Mouse (Mus musculus): ENCODE measurements around the gene Gfi1b. TPM values are rescaled to one million over a fixed set of nuclear protein-coding genes. Genes with fewer than 3 reads are reported as not detected.
A peak's percentile ranks its signal among the peaks of the same experiment; 100 is the strongest.

Gene Gfi1b
- polyA plus RNA-seq, 1 experiment, result not detected

DNA sequence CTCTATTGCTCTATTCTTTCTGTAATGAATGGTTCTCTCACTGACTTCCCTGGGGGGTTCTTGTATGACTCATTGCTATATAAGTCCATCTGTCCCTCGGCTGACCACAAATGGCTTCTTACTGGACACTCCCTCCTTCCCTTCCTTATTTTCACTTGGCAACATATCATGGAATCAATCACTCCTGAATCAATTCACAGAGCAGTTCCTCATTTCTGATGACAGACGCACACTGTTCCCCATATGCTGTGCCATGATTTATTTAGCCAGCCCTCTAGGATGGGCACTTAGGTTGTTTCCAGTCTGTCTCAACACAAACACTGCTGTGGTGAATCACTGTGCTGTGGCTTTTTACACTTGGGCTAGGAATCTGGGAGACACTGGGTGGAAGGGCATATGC lies 30.3 kb downstream of the Gfi1b start:
- Histone ChIP-seq H3K4me3 (no peak overlapping the region), H3K79me2 (ENCODE audit: control insufficient read depth, insufficient read depth) (no peaks in the 10 kb centered on the region), H3ac (ENCODE audit: control insufficient read depth, insufficient read length) (no peak overlapping the region), H3K27me3 (ENCODE audit: control insufficient read depth, insufficient read depth, insufficient read length) (no peaks in the 10 kb centered on the region), H3K4me2 (ENCODE audit: low read depth) (peak overlapping the region; percentile 1), H3K36me3 (ENCODE audit: control insufficient read depth, insufficient read depth) (no peaks in the 10 kb centered on the region)
- peak in 1 of 3 experiments; percentile 52 for TF ChIP-seq MYOD1 (IDR thresholded peaks at IDR 0.05; ENCODE audit: control insufficient read depth in 1 of 3, insufficient read length in 2 of 3, low read depth in 2 of 3)
- TF ChIP-seq USF1 (IDR thresholded peaks at IDR 0.05; ENCODE audit: low read depth), result no peak

- TF ChIP-seq CEBPB (IDR thresholded peaks at IDR 0.05; ENCODE audit: insufficient read depth, poor library complexity, severe bottlenecking) (no peak), SRF (IDR thresholded peaks at IDR 0.05; ENCODE audit: control insufficient read depth, insufficient read length, low read depth) (no peak), MYOG (IDR thresholded peaks at IDR 0.05; ENCODE audit: control insufficient read depth in 1 of 3, insufficient read depth in 1 of 3, insufficient read length in 2 of 3, low read depth in 2 of 3) (no peak), REST (IDR thresholded peaks at IDR 0.05; ENCODE audit: insufficient read depth, insufficient read length) (no peak), USF1 (IDR thresholded peaks at IDR 0.05; ENCODE audit: low read depth) (no peak), POLR2AphosphoS2 (IDR thresholded peaks at IDR 0.05; ENCODE audit: insufficient read length, low read depth) (no peak), TCF12 (IDR thresholded peaks at IDR 0.05; ENCODE audit: insufficient read depth, poor library complexity, severe bottlenecking) (no peak), MAX (IDR thresholded peaks at IDR 0.05; ENCODE audit: low read depth) (no peak), POLR2A (IDR thresholded peaks at IDR 0.05; ENCODE audit: insufficient read length, low read depth) (no peak), MYOD1 (IDR thresholded peaks at IDR 0.05; ENCODE audit: control insufficient read depth in 1 of 3, insufficient read length in 2 of 3, low read depth in 2 of 3) (no peak), TCF3 (IDR thresholded peaks at IDR 0.05; ENCODE audit: insufficient read length, low read depth) (no peak), E2F4 (IDR thresholded peaks at IDR 0.05; ENCODE audit: insufficient read depth) (no peak)
- Histone ChIP-seq H3K79me2 (ENCODE audit: control insufficient read depth, insufficient read depth) (no peaks in the 10 kb centered on the region), H3ac (ENCODE audit: control insufficient read depth, insufficient read length) (no peak overlapping the region), H3K4me3 (no peak overlapping the region), H3K4me2 (ENCODE audit: low read depth) (no peak overlapping the region), H3K27me3 (ENCODE audit: control insufficient read depth, insufficient read depth, insufficient read length) (no peaks in the 10 kb centered on the region), H3K36me3 (ENCODE audit: control insufficient read depth, insufficient read depth) (no peaks in the 10 kb centered on the region)
Observed at GRCm38 (mm10) chr2:28588574-28588973, 33.2 kb downstream of the Gfi1b start.

DNA sequence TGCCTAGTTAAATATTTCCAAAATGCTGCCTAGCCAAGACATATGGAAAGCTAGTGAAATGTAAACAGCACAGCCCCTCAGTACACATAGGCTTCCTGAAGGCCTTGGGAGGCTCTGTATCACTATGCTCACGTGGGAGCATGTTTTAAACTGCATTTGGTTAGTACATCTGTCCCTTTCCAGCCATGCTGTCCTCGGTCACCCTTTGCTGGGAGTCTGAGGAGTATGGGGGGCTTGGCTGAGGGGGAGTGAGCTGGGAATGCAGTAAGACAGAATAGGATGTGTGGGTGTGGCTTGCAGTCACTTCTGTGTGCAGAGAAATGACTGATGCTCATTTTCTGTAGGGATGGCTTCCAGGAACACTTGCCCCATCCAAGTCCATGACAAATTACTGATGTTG lies 36.1 kb downstream of the Gfi1b start:
- H3ac ChIP-seq (ENCODE audit: control insufficient read depth, insufficient read length), result no peak overlapping the region
- H3K4me3 ChIP-seq, result no peak overlapping the region
- no peaks in the 10 kb centered on the region for H3K36me3 ChIP-seq (ENCODE audit: control insufficient read depth, insufficient read depth)
- H3K4me2 ChIP-seq (ENCODE audit: low read depth), result no peak overlapping the region
- H3K79me2 ChIP-seq (ENCODE audit: control insufficient read depth, insufficient read depth), result peaks cover 11% of the 10 kb centered on the region
- H3K27me3 ChIP-seq (ENCODE audit: control insufficient read depth, insufficient read depth, insufficient read length), result no peaks in the 10 kb centered on the region
- TF ChIP-seq TCF3 (IDR thresholded peaks at IDR 0.05; ENCODE audit: insufficient read length, low read depth) (no peak), USF1 (IDR thresholded peaks at IDR 0.05; ENCODE audit: low read depth) (no peak), MAX (IDR thresholded peaks at IDR 0.05; ENCODE audit: low read depth) (no peak), TCF12 (IDR thresholded peaks at IDR 0.05; ENCODE audit: insufficient read depth, poor library complexity, severe bottlenecking) (no peak), POLR2A (IDR thresholded peaks at IDR 0.05; ENCODE audit: insufficient read length, low read depth) (no peak), MYOG (IDR thresholded peaks at IDR 0.05; ENCODE audit: control insufficient read depth in 1 of 3, insufficient read depth in 1 of 3, insufficient read length in 2 of 3, low read depth in 2 of 3) (no peak), MYOD1 (IDR thresholded peaks at IDR 0.05; ENCODE audit: control insufficient read depth in 1 of 3, insufficient read length in 2 of 3, low read depth in 2 of 3) (no peak), CEBPB (IDR thresholded peaks at IDR 0.05; ENCODE audit: insufficient read depth, poor library complexity, severe bottlenecking) (no peak), E2F4 (IDR thresholded peaks at IDR 0.05; ENCODE audit: insufficient read depth) (no peak), REST (IDR thresholded peaks at IDR 0.05; ENCODE audit: insufficient read depth, insufficient read length) (no peak), SRF (IDR thresholded peaks at IDR 0.05; ENCODE audit: control insufficient read depth, insufficient read length, low read depth) (no peak), POLR2AphosphoS2 (IDR thresholded peaks at IDR 0.05; ENCODE audit: insufficient read length, low read depth) (no peak)

DNA sequence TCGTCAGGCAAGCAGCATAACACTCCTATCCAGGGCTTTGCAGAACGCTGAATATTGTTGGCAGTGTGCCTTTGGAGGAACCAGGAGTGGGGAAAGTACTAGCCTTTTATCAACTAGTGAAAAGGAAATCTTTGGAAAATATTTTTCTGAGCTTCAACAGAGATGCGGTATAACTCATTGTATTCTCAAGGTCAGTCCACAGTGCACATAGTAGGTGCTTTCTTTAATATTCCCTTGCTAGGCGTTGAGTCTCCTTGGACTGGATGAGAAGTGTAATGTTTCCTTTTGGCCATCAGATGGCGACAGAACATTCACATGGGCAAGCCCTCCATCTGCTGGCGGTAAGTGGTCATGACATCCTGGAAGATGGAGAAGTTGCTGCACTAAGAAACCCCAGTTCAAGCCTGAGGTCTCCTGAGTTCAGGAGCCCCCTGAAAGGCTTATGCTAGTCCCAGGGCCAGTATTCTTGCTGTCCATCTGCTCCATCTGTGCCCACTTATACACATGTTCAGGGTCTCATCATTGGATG lies 36.7 kb downstream of the Gfi1b start:
- TF ChIP-seq MYOG (IDR thresholded peaks at IDR 0.05; ENCODE audit: control insufficient read depth in 1 of 3, insufficient read depth in 1 of 3, insufficient read length in 2 of 3, low read depth in 2 of 3) (no peak), USF1 (IDR thresholded peaks at IDR 0.05; ENCODE audit: low read depth) (peak; percentile 13), MYOD1 (IDR thresholded peaks at IDR 0.05; ENCODE audit: control insufficient read depth in 1 of 3, insufficient read length in 2 of 3, low read depth in 2 of 3) (no peak), TCF12 (IDR thresholded peaks at IDR 0.05; ENCODE audit: insufficient read depth, poor library complexity, severe bottlenecking) (no peak), POLR2AphosphoS2 (IDR thresholded peaks at IDR 0.05; ENCODE audit: insufficient read length, low read depth) (no peak), SRF (IDR thresholded peaks at IDR 0.05; ENCODE audit: control insufficient read depth, insufficient read length, low read depth) (no peak)
- Histone ChIP-seq H3K27me3 (ENCODE audit: control insufficient read depth, insufficient read depth, insufficient read length) (no peaks in the 10 kb centered on the region), H3K4me2 (ENCODE audit: low read depth) (no peak overlapping the region), H3K4me3 (no peak overlapping the region), H3K79me2 (ENCODE audit: control insufficient read depth, insufficient read depth) (peaks cover 11% of the 10 kb centered on the region), H3ac (ENCODE audit: control insufficient read depth, insufficient read length) (no peak overlapping the region), H3K36me3 (ENCODE audit: control insufficient read depth, insufficient read depth) (no peaks in the 10 kb centered on the region)

DNA sequence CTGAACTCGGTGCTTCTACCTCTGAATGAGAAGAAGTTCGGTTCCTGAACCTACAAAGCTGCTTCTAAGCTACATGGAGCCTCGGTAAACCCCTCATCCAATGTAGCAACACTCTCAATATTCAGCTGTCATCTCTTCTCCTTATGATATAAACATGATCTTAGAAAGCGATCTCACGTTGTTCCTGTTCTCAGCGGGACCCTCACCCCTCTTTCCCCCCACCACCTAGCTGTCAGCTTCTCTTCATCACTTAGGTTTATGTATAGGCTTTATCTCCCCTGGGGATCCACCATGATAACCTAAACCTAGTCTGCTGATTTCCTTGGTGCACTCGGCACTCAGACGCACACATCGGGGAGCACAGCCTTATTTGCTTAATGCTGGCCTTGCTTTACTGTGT lies 38.1 kb downstream of the Gfi1b start, which contains the start of gene Gtf3c5:
Gtf3c5 (minus strand) TSS at position 101 of the 400 bp plus-strand sequence.
- Histone ChIP-seq H3K4me2 (ENCODE audit: low read depth) (peak within 1 kb of the TSS; percentile 93), H3K4me3 (peak within 1 kb of the TSS; percentile 74), H3K79me2 (ENCODE audit: control insufficient read depth, insufficient read depth) (peaks cover 11% of the 10 kb centered on the region), H3K27me3 (ENCODE audit: control insufficient read depth, insufficient read depth, insufficient read length) (no peaks in the 10 kb centered on the region), H3ac (ENCODE audit: control insufficient read depth, insufficient read length) (peak within 1 kb of the TSS; percentile 39), H3K36me3 (ENCODE audit: control insufficient read depth, insufficient read depth) (peaks cover 5% of the 10 kb centered on the region)
- TF ChIP-seq USF1 (IDR thresholded peaks at IDR 0.05; ENCODE audit: low read depth) (no peak), REST (IDR thresholded peaks at IDR 0.05; ENCODE audit: insufficient read depth, insufficient read length) (no peak), POLR2A (IDR thresholded peaks at IDR 0.05; ENCODE audit: insufficient read length, low read depth) (no peak), MYOG (IDR thresholded peaks at IDR 0.05; ENCODE audit: control insufficient read depth in 1 of 3, insufficient read depth in 1 of 3, insufficient read length in 2 of 3, low read depth in 2 of 3) (no peak), TCF3 (IDR thresholded peaks at IDR 0.05; ENCODE audit: insufficient read length, low read depth) (no peak), CEBPB (IDR thresholded peaks at IDR 0.05; ENCODE audit: insufficient read depth, poor library complexity, severe bottlenecking) (no peak), E2F4 (IDR thresholded peaks at IDR 0.05; ENCODE audit: insufficient read depth) (no peak), MYOD1 (IDR thresholded peaks at IDR 0.05; ENCODE audit: control insufficient read depth in 1 of 3, insufficient read length in 2 of 3, low read depth in 2 of 3) (no peak), MAX (IDR thresholded peaks at IDR 0.05; ENCODE audit: low read depth) (no peak), TCF12 (IDR thresholded peaks at IDR 0.05; ENCODE audit: insufficient read depth, poor library complexity, severe bottlenecking) (no peak), POLR2AphosphoS2 (IDR thresholded peaks at IDR 0.05; ENCODE audit: insufficient read length, low read depth) (no peak)
